Mouse (Mus musculus) forebrain, postnatal 0 days (tissue): ENCODE measurements around the gene Fbn1. TPM values are rescaled to one million over a fixed set of nuclear protein-coding genes. Genes with fewer than 3 reads are reported as not detected.

Source experiments
- ATAC-seq: fragments of 200-750 bp; cut with Nextera tagmentation; 2 replicates; pipeline ENCODE4 v1.8.0; 2017; ENCODE audit warnings: mild to moderate bottlenecking, moderate library complexity
- DNase-seq: peaks from one replicate; pipeline ENCODE4 v3.0.0-alpha.2; 2015
- H3K27ac ChIP-seq: fragments of 300-500 bp; sonication (generic); 2 replicates; pipeline ENCODE4 v1.5.1; 2014; ENCODE audit warnings: low read depth, mild to moderate bottlenecking, antibody characterized with exemption, low read length, moderate library complexity, mixed read lengths
- H3K27me3 ChIP-seq: fragments of 300-500 bp; sonication (generic); 2 replicates; pipeline ENCODE4 v1.6.1; 2014; ENCODE audit warnings: mild to moderate bottlenecking, low read length, mixed read lengths; ENCODE audit not compliant: insufficient read depth
- H3K36me3 ChIP-seq: fragments of 300-500 bp; sonication (generic); 2 replicates; pipeline ENCODE4 v1.6.1; 2014; ENCODE audit warnings: mild to moderate bottlenecking, moderate library complexity; ENCODE audit not compliant: insufficient read depth
- H3K4me1 ChIP-seq: fragments of 300-500 bp; sonication (generic); 2 replicates; pipeline ENCODE4 v1.6.1; 2014; ENCODE audit warnings: antibody characterized with exemption; ENCODE audit not compliant: insufficient read depth
- H3K4me2 ChIP-seq: fragments of 300-500 bp; sonication (generic); 2 replicates; pipeline ENCODE4 v1.6.1; 2014; ENCODE audit warnings: low read depth, mild to moderate bottlenecking, moderate library complexity
- H3K4me3 ChIP-seq: fragments of 300-500 bp; sonication (generic); 2 replicates; pipeline ENCODE4 v1.5.1; 2014; ENCODE audit warnings: low read depth, low read length, mixed read lengths
- H3K9ac ChIP-seq: fragments of 300-500 bp; sonication (generic); 2 replicates; pipeline ENCODE4 v1.6.1; 2014; ENCODE audit warnings: mild to moderate bottlenecking
- H3K9me3 ChIP-seq: fragments of 300-500 bp; sonication (generic); 2 replicates; pipeline ENCODE4 v1.6.1; 2016; ENCODE audit warnings: low read length
- CTCF ChIP-seq: sonication (generic); IDR thresholded peaks from 2 replicates; pipeline ENCODE4 v1.5.1; 2016; ENCODE audit warnings: antibody characterized with exemption, control low read depth, low read depth
- WGBS: fragments of 180-500 bp; shearing (Covaris S2); extraction: QIAGEN DNeasy Blood & Tissue Kit; methylation state at CpG from one replicate; pipeline ENCODE4 v1.1.7; 2014; 5-methylcytosine and 5-hydroxymethylcytosine counted together
- polyA plus RNA-seq: library from polyadenylated mRNA; unstranded; fragments of >200 nt; fragmentation: Nextera tagmentation; extraction: Ambion mirVana; gene quantifications from 2 replicates; pipeline ENCODE4 v1.2.1, GENCODE M21; 2015
- total RNA-seq: library from RNA; depleted of rRNA; stranded (reverse); fragments of >200 nt; gene quantifications from 2 replicates; pipeline ENCODE4 v1.2.3, GENCODE M21; 2014; rRNA removed

Gene Fbn1
- total and polyA plus RNA-seq, 2 experiments from 2014 or later = 1.7 to 16.7 TPM

DNA sequence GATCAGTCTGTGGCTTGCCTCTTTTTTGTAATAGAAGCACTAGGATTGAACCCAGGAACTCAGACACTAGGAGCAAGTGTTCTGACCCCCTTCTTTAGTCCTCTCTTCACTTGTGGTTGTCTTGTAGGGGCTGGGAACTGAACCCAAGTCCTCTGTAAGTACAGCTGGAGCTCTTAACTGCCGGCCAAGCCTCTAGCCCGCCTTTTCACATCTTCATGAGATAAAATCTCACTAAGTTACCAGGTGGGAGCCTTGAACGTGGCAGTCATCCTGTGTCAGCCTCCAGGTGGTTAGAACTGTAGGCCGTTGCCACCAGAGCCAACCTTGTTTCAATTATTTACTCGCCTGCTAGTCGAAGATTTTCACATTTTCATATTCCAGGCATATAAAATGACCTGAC is 254.1 kb downstream of the Fbn1 start:
- Histone ChIP-seq H3K4me3 (no peak overlapping the region), H3K9me3 (no peaks in the 10 kb centered on the region), H3K27me3 (no peaks in the 10 kb centered on the region), H3K36me3 (peaks cover 21% of the 10 kb centered on the region), H3K4me1 (no peaks in the 10 kb centered on the region), H3K9ac (no peak overlapping the region), H3K27ac (no peak overlapping the region), H3K4me2 (no peak overlapping the region)
- ATAC-seq (no peak), DNase-seq (no peak)
- WGBS = 98% methylated on average over 6 of the region's 6 CpGs
- TF ChIP-seq CTCF = no peak

- 67% methylated on average over 2 of the region's 2 CpGs for WGBS
Measured at GRCm38 (mm10) chr2:125252275-125252674, 255.5 kb downstream of the Fbn1 start.

DNA sequence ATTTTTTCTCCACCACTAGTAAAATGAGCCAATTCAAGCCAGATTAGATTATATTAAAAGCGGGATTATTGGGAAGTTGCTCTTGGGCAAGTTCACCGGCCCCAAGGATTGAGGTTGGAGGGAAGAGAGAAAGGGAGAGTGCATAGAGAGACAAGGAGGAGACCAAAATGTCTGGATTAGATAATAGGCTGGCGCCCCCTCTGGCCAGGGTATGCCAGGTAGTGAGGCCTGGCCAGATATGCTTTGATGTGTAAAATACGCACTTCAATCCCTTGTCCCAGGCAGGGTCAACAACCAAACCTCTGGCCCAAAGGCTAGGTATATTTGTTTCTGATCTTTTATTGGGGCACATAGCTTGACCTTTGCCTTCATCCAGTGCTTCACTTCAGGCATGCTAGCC is 256.0 kb downstream of the Fbn1 start:
- Histone ChIP-seq H3K4me2 (no peak overlapping the region), H3K9me3 (no peaks in the 10 kb centered on the region), H3K27me3 (no peaks in the 10 kb centered on the region), H3K4me1 (no peaks in the 10 kb centered on the region), H3K9ac (no peak overlapping the region), H3K36me3 (peaks cover 6% of the 10 kb centered on the region), H3K27ac (no peak overlapping the region), H3K4me3 (no peak overlapping the region)
- no peak for ATAC-seq
- no peak for DNase-seq
- TF ChIP-seq CTCF = no peak
- WGBS = 89% methylated on average over 4 of the region's 4 CpGs

More at GRCm38 (mm10) chr2:125252275-125252674, 255.5 kb downstream of the Fbn1 start:
- ATAC-seq = no peak
- Histone ChIP-seq H3K9me3 (no peaks in the 10 kb centered on the region), H3K27ac (no peak overlapping the region), H3K27me3 (no peaks in the 10 kb centered on the region), H3K36me3 (peaks cover 11% of the 10 kb centered on the region), H3K4me2 (no peak overlapping the region), H3K4me3 (no peak overlapping the region), H3K4me1 (no peaks in the 10 kb centered on the region), H3K9ac (no peak overlapping the region)
- DNase-seq = peak; percentile 46
- TF ChIP-seq CTCF = peak; percentile 72

Other genes starting within 250 kb of the Fbn1 start
- gene Gm9913, start 2.9 kb downstream of the Fbn1 start, total RNA-seq = 0.05 and 0.15 TPM in 2 replicates
- 0.09 and 0.23 TPM in 2 replicates for gene Gm9913, start 2.9 kb downstream of the Fbn1 start, polyA plus RNA-seq
- gene Cep152, start 117.1 kb upstream of the Fbn1 start, total RNA-seq = 2.2 and 2.4 TPM in 2 replicates
- 0.92 and 1.4 TPM in 2 replicates for gene Cep152, start 117.1 kb upstream of the Fbn1 start, polyA plus RNA-seq
- 575 and 636 TPM in 2 replicates for gene Eid1, start 165.1 kb upstream of the Fbn1 start, total RNA-seq
- 454 and 459 TPM in 2 replicates for gene Eid1, start 165.1 kb upstream of the Fbn1 start, polyA plus RNA-seq
- gene Shc4, start 216.2 kb upstream of the Fbn1 start, total RNA-seq = 4.3 and 6.8 TPM in 2 replicates
- 0.79 and 2.5 TPM in 2 replicates for gene Shc4, start 216.2 kb upstream of the Fbn1 start, polyA plus RNA-seq